Mouse (Mus musculus) ES-Bruce4 (cell line): Measurements from ENCODE around the gene Rps6ka5. TPM values are rescaled to one million over a fixed set of nuclear protein-coding genes. Genes with fewer than 3 reads are reported as not detected.

Source experiments
- H3K27ac ChIP-seq: 2 replicates; pipeline ENCODE4 v1.5.1; 2012; ENCODE audit warnings: low read length, inconsistent platforms; ENCODE audit not compliant: insufficient read depth
- H3K27me3 ChIP-seq: 2 replicates; pipeline ENCODE4 v1.6.1; 2012; ENCODE audit warnings: mild to moderate bottlenecking, low read length, inconsistent platforms; ENCODE audit not compliant: control insufficient read depth, poor library complexity, insufficient read depth, severe bottlenecking
- H3K36me3 ChIP-seq: 2 replicates; pipeline ENCODE4 v1.6.1; 2012; ENCODE audit warnings: inconsistent platforms, mild to moderate bottlenecking, low read length, moderate library complexity; ENCODE audit not compliant: control insufficient read depth, poor library complexity, insufficient read depth, severe bottlenecking
- H3K4me1 ChIP-seq: one replicate; pipeline ENCODE4 v1.8.1; 2011; ENCODE audit warnings: low read length; ENCODE audit not compliant: control insufficient read depth, insufficient read depth
- H3K4me3 ChIP-seq: 2 replicates; pipeline ENCODE4 v1.5.1; 2011; ENCODE audit warnings: low read depth, mild to moderate bottlenecking, low read length
- H3K9ac ChIP-seq: 2 replicates; pipeline ENCODE4 v1.6.1; 2012; ENCODE audit warnings: low read depth, mild to moderate bottlenecking, inconsistent platforms; ENCODE audit not compliant: poor library complexity, severe bottlenecking
- H3K9me3 ChIP-seq: replicated peaks from 2 replicates; pipeline ENCODE4 v1.6.1; 2012; ENCODE audit warnings: mild to moderate bottlenecking, low read length, inconsistent platforms; ENCODE audit not compliant: control insufficient read depth, poor library complexity, insufficient read depth, severe bottlenecking
- CTCF ChIP-seq: IDR thresholded peaks from one replicate; pipeline ENCODE4 v1.8.1; 2011; ENCODE audit warnings: low read depth, low read length
- EP300 ChIP-seq: IDR thresholded peaks from 2 replicates; pipeline ENCODE4 v1.6.1; 2011; ENCODE audit warnings: low read depth, low read length; ENCODE audit not compliant: insufficient read depth
- POLR2A ChIP-seq: IDR thresholded peaks from one replicate; pipeline ENCODE4 v1.8.1; 2011; ENCODE audit warnings: low read length; ENCODE audit not compliant: insufficient read depth
- polyA plus RNA-seq: library from polyadenylated mRNA; stranded (reverse); fragments of >200 nt; gene quantifications from 2 replicates; pipeline ENCODE4 v1.2.4, GENCODE M21; 2011; ENCODE audit warnings: low read depth; ENCODE audit not compliant: missing spikeins, insufficient read depth, insufficient read length

Rps6ka5 gene
- polyA plus RNA-seq, 1 experiment = 13.2 TPM

DNA sequence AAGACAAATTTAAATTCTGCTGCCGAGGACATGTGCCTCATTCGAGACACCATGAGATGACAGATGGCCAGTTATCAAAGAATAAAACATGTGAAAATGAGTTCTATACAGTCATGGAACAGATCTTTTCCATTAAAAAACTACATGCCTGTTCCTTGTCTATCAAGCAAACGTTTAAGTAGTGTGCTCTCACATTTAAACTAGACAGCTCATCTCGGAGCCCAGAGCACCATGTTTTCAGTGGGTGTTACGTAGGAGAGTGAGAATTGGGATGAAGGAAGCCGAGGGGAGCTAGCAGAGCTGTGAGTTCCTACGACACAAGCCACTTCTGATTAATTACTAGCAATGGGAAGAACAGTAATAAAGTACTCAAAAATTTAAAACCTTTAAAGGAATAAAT lies 158.0 kb downstream of the Rps6ka5 start:
- TF ChIP-seq POLR2A (no peak), EP300 (no peak), CTCF (no peak)
- Histone ChIP-seq H3K4me1 (no peaks in the 10 kb centered on the region), H3K4me3 (no peak overlapping the region)

GRCm38 (mm10) chr12:100568105-100568504 lies 158.7 kb downstream of the Rps6ka5 start:
- no peaks in the 10 kb centered on the region for H3K27me3 ChIP-seq
- H3K9me3 ChIP-seq = no peaks in the 10 kb centered on the region
- no peaks in the 10 kb centered on the region for H3K4me1 ChIP-seq
- TF ChIP-seq POLR2A (no peak), EP300 (no peak)
- no peak overlapping the region for H3K27ac ChIP-seq
- H3K4me3 ChIP-seq = no peak overlapping the region
- no peak overlapping the region for H3K9ac ChIP-seq
- H3K36me3 ChIP-seq = no peaks in the 10 kb centered on the region

More for the DNA sequence above, 158.0 kb downstream of the Rps6ka5 start:
- H3K9me3 ChIP-seq = no peaks in the 10 kb centered on the region
- H3K36me3 ChIP-seq = no peaks in the 10 kb centered on the region
- no peak overlapping the region for H3K9ac ChIP-seq
- H3K27me3 ChIP-seq = no peaks in the 10 kb centered on the region
- H3K27ac ChIP-seq = no peak overlapping the region

DNA sequence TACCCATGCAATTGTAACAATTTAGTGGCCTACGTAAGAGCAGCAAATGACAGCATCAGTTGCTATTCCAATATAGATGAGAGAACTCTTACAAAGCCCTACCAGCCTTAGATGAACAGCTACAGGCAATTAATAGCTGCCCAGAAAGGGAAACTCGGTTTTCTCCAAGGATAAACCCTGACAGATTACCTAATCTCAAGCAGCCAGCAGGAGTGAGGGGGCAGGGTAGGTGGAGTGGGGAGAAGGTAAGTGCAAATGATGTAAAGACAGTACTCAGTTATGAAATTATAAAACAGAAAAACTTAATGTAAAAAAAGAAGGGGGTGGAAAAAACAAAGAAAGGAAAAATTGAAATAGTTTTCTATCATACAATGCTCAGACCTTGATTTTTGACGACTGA lies 159.2 kb downstream of the Rps6ka5 start:
- no peak overlapping the region for H3K27ac ChIP-seq
- no peak for TF ChIP-seq POLR2A
- TF ChIP-seq EP300 = no peak
- TF ChIP-seq CTCF = no peak
- no peak overlapping the region for H3K4me3 ChIP-seq
- no peaks in the 10 kb centered on the region for H3K9me3 ChIP-seq
- no peaks in the 10 kb centered on the region for H3K36me3 ChIP-seq
- H3K9ac ChIP-seq = no peak overlapping the region
- H3K27me3 ChIP-seq = no peaks in the 10 kb centered on the region
- no peaks in the 10 kb centered on the region for H3K4me1 ChIP-seq

GRCm38 (mm10) chr12:100553675-100554074 lies 173.1 kb downstream of the Rps6ka5 start:
- Histone ChIP-seq H3K27me3 (no peaks in the 10 kb centered on the region), H3K36me3 (no peaks in the 10 kb centered on the region), H3K9me3 (no peaks in the 10 kb centered on the region), H3K4me1 (peaks cover 2% of the 10 kb centered on the region), H3K27ac (no peak overlapping the region), H3K9ac (no peak overlapping the region), H3K4me3 (no peak overlapping the region)
- TF ChIP-seq POLR2A (no peak), EP300 (no peak), CTCF (no peak)

GRCm38 (mm10) chr12:100551972-100552371 lies 174.8 kb downstream of the Rps6ka5 start:
- no peak for TF ChIP-seq POLR2A
- TF ChIP-seq EP300 = no peak
- TF ChIP-seq CTCF = no peak
- no peak overlapping the region for H3K4me3 ChIP-seq
- peaks cover 2% of the 10 kb centered on the region for H3K4me1 ChIP-seq
- H3K36me3 ChIP-seq = no peaks in the 10 kb centered on the region
- no peaks in the 10 kb centered on the region for H3K9me3 ChIP-seq
- H3K9ac ChIP-seq = no peak overlapping the region
- H3K27me3 ChIP-seq = no peaks in the 10 kb centered on the region
- no peak overlapping the region for H3K27ac ChIP-seq

- no peak overlapping the region for H3K9ac ChIP-seq
- no peaks in the 10 kb centered on the region for H3K4me1 ChIP-seq
- no peak for TF ChIP-seq EP300
- TF ChIP-seq POLR2A = no peak
- no peak for TF ChIP-seq CTCF
- H3K4me3 ChIP-seq = no peak overlapping the region
- H3K36me3 ChIP-seq = no peaks in the 10 kb centered on the region
- H3K27me3 ChIP-seq = no peaks in the 10 kb centered on the region
- H3K27ac ChIP-seq = no peak overlapping the region
- H3K9me3 ChIP-seq = no peaks in the 10 kb centered on the region
These were observed 182.6 kb downstream of the Rps6ka5 start for GRCm38 (mm10) chr12:100544194-100544567.
